Mouse (Mus musculus) A20 (cell line): ENCODE results near the gene Tgfbr3l.
A peak's percentile ranks its signal among the peaks of the same experiment; 100 is the strongest.
"Not testable (repeated sequence)": the region's sequence is repeated elsewhere in the genome, so short reads cannot be mapped to it uniquely, and the experiment has no call there.

Experiments
- DNase-seq: peaks from one replicate; pipeline ENCODE4 v3.0.0-alpha.2; 2011; ENCODE audit warnings: low read depth, low spot score

Tgfbr3l gene

DNA sequence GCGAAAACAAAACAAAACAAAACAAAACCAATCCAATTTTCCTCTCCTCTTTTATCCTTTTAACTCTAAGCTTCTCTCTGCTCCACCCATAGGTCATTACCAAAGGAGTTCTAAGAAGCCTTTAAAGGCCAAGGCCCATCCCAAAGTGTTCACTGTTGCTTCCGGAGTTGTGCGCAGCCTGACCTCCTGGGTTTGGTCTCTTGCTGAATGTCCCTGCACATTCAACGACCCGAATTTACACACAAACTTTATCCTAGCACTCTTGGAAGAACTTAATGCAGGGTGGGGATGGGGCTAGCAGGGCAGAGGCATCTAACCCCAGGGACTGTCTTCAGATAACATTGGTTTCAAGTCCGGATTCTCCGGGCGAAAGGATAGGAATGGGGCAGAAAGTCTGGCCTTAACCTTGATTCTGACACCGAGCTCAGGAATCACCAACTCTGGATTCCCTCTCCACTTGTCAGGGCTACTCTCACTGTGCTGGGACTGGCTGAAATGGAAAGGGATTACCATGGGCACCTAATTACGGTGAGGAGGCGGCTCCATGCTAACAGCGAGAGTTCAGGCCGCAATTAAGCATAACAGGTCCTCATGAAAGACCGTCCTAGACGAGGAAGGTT, 10.1 kb upstream of the Tgfbr3l start:
- peak; percentile 78 for DNase-seq

DNA sequence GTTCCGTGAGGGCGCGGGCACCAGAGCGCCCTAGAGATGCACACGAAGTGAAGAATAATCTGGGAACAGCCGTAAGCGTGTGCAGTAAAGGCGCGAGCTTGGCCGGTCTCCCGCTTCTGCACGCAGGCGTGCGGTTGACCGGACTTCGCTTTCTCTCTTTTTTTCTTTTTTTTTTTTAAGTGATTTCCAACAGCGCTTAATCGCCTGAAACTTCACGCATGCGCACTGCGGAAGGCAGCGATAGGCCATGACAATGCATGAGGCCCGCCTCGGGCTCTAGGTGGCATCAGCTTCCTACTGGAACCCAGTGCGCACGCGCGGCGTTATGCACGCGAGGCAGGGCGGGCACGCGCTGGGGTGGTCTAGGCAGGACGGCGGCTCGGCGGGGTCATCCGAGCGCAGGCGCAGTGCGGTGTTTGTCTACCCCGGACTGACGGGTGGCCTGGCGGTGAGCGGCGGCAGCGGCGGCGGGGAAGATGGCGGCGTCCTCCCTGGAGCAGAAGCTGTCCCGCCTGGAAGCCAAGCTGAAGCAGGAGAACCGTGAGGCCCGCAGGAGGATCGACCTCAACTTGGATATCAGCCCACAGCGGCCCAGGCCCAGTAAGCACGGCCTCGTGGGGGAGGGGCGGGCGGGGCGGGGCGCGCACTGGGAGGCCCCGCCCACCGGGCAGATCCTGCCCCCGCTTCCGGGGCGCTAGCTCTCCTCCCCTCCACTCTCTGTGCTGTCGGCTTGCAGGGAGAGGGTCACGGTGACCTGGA, 9.4 kb upstream of the Tgfbr3l start, which contains the start of the genes Map2k7 and Gm49320:
Map2k7 (plus strand) TSS at position 307 of the 759 bp plus-strand sequence.
Gm49320 (plus strand) TSS at position 432 of the 759 bp plus-strand sequence.
- DNase-seq, result peak; percentile 99

DNA sequence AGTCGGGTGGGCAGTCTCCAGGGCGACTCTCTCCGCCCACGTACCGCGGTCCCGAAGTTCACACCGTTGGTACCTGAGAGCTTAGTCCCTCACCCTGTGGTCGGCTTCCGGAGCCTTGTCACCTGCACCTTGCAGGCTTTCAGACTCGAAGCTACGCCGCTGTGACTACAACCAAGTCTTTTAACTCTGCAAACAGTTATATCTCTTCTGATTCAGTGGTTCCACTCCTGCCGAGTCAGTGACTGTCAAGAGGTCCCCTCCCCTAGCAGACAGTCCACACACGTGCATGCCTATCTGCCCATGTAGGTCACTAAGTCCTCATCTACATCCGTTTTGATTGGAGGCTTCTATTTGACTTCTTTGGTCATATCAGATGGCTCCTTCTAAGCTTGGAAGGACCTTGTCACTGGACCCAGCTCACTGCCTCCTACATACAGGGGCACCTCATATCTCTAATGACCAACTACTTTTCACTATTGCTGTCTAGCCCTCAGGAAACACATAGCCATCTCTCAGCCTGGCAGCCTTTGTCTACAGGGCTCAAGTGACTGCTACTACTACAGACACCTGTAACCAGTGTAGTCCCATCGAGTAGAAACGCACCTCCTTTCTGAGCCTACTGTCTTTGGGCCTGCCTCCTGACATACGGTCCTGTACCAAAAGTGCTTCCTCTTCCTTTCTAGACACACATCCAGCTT, 8.7 kb upstream of the Tgfbr3l start:
- peak; percentile 10 for DNase-seq

DNA sequence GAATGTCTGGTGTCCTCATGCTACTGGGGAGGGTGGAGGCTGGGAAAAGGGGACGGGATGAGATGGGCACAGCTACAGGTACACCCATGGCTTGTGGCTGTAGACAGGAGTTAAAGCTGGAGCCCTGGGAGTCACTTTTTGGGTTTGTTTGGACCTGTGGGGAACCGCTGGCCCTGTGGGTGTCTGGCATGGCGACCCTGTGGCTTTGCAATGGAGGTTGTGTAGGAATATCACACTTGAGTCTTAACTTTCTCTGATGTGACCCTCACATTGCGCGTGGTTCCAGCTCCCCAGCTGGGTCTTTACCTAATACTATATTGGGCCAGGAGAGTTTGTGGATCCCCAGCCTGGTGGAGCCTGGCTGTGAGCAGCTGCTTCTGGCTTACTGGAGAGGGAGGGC, 3.0 kb upstream of the Tgfbr3l start:
- DNase-seq, result no peak

DNA sequence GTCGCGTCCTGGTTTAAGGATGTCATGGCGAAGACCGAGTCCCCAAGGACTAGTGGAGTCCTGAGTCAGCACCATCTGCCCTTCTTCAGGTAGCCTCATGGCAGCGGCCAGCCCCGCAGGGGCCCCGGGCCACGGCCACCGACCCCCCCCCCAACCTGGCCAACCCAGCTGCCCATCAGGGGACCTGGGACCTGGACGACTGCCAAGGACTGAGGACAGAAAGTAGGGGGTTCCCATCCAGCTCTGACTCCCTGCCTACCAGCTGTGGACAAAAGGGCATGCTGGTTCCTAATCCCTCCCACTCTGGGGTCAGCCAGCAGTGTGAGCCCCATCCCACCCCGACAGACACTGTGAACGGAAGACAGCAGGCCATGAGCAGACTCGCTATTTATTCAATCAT, 2.3 kb upstream of the Tgfbr3l start:
- DNase-seq, result no peak

DNA sequence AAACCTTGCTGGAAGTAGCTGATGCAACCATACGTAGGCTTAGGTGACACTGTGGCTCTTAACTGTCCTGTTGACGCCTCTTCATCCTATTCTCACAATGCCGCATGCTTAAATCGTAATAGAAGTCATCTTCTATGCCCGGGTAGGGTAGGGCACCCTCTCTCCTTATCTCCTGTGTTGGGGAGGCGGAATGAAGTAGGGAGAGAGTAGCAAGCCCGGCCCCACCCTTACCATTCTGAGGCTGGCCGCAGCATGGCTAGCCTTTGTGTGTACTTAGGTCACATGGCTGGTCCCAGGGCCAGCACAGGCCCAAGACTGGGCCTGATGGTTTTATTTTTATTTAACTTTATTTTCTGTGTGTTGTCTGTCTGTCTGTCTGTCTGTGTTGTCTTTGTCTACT, 773 bp upstream of the Tgfbr3l start:
- DNase-seq, result no peak

DNA sequence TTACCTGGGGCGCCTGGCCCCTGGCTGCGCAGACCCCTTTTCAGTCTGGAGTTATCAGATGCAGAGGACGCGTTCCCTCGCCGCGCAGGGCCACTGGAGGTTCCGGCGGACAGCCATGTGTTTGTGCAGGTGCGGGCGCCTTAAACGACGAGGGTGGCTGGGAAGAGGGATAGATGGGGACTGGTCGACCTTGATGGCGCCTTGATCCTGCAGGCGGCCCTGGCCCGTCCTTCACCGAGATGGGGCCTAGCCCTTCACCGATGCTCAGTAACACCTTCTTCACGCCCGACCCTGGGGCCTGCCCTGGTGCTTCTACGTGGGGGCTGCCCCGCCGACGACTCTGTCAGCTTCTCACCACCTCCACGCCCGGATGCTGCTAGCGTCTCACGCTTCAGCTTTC, 1.2 kb downstream of the Tgfbr3l start:
- no peak for DNase-seq

DNA sequence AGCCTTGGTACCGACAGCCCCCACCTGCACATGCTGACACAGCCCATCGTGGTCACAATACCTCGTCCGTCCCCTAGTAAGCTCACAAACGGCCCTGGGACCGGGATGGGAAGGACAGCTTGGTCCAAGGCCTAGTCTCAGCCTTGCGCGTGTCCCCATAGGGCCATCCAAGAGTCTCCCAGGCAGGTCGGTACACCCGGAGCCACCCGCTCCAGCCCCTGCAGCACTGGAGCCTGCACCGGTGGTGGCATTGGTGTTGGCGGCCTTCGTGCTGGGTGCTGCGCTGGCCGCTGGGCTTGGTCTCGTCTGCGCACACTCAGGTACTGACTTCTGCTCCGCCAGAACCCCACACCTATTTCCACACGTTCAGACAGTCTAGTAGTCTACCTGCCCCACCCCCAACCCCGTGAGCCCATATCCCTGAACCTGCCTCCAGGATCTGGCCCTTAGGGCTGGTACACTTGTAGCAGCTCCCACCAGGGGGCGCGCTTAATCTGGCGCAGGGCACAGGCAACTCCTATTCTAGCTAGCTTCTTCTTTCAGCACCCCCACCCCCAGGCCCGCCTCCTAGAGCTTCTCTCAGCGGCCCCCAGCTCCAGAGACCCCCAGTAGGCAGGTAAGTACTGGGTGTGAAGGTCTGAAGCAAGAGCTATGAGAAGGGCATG, 2.4 kb downstream of the Tgfbr3l start:
- DNase-seq, result peak; percentile 77

DNA sequence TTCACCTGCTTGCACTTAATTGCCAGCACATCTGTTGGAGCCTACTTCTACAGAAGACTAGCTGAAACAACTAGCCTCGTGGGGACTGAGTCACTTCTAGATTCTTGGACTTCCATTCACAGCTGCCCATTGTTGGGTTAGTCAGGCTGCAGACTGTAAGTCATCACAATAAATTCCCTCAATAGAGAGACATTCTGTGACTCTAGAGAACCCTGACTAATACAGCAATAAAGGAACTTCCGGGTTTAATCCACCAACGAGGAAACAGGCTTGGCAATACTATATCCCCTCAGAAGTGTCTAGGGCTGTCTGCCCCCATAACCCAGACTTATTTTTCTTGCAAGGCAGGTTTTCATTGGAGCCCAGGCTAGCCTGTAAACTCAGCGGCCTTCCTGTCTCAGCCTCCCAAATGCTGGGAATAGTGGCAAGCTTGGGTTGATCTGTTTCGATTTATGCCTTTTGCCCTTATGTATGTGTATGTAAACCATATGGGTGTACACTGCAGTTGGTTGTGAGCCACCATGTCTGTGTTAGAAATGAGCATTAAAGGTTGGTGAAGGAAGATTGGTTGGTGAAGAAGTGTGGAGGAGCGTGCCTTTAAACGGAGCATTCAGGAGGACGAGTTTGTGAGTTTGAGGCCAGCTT, 4.2 kb downstream of the Tgfbr3l start:
- DNase-seq, result no peak

DNA sequence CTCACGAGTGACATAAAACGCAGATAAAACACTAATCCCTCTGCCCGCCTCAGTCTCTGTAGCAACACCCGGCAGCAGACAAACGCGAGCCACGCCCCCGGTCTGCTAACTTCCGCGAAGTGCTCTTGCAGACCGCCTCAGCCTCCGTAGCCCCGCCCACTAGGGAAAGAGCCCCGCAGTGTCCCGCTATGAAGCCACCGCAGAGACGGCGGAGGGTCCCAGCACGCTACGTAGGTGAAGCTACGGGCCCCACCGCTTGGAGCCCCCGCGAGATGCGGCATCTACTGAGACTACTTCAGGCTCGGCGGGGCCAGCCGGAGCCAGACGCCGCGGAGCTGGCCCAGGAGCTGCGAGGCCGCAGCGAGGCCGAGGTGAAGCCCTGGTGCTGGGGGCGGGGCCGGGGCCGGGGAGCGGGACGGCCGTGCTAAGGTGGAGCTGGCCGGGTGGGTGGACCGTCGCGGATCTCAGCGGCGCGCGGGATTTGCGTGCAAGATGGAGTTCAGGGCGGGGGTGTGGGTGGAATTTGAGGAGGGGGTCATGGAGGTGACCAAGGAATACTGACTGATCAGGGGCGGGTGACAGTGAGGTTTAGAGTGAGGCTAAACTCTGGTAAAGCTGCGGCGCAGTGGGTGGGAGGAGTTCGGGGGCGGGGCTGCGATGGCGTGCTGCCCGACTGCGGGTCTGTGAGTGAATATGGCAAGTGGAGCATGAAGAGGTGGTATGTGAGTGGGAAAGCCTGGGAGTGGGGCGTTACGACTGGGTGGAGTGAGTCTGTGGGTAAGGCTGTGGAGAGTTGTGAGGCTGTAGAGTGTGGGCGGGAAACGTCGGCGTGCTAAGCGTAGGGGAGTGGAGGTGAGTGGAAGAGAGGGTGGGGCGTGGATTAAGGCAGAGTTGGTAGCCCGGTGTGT, 5.2 kb downstream of the Tgfbr3l start, which contains the start of gene Snapc2:
Snapc2 (plus strand) TSS at position 147 of the 908 bp plus-strand sequence.
- DNase-seq, result peak; percentile 97

DNA sequence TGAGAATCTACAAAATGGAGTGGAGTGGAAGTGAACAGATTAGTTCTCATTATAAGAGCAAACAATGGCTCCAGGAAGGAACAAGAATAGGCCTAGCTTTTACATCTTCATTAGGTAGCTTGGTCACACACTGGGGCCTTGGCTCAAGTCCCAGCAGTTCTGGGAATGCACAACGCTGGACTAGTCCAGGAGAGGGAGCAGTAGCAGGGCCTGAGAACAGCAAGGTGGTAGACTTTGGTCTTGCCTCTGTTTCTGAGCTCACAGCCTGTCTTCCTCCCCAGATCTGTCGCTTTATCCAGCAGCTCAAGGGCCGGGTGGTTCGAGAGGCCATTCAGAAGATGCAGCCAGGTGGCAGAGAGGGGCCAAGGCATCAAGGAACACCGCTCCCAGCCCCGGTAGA, 6.0 kb downstream of the Tgfbr3l start:
- peak; percentile 31 for DNase-seq

DNA sequence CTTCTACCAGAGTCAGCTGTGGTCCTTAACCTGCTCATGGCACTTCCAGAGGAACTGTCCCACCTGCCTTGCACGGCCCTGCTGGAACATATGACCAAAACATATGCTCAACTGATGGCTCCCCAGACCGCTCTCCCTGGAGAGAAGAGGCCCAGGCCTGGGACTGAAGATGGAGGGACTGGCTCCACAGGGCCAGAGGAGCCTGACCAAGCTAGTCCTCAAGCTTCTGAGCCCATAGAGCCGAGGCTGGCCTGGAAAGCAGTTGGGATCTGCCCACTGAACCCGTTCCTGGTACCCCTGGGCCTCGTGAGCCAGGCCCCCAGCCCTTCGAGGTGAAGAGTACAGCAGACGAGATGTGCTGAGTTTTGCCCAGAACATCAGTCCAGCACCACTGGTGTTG, 7.5 kb downstream of the Tgfbr3l start:
- DNase-seq, result not testable (repeated sequence)

DNA sequence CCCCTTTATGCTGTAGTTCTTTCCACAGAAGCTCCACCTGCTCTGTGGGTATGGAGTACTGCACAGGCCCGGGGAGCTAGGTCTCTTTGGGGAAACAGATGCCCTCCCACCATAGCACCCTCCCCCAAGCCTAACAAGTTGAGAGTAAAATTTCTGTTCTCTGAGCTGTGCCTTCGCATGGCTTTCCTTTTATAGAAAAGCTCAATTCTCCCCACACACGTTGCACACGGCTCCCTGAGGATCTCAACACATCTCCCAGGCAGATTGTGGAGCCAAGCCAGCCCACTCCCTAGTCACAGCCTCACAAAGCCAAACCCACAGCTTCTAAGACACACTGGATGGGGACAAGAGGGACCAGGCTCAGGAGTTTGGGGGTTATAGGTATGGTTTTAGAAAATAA, 8.9 kb downstream of the Tgfbr3l start:
- no peak for DNase-seq

DNA sequence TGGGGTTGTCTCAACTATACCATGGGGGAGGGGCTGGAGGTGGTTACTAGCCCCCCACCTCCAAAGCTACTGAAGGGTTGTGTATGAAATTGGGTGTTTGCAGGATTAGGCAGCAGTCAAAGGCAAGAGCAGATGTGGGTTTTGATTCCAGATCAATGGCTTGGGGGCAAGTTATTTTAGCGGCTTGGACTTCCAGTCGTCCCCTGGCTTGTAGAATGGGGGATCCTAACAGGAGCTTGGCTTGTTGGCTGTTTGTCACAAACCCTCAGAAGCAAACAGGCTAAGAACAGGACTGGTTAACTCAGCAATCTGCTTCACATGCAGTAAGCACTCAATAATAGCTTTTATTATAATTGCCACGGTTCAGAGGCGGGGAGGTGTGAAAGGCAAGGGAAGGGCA, 9.3 kb downstream of the Tgfbr3l start:
- DNase-seq, result no peak

DNA sequence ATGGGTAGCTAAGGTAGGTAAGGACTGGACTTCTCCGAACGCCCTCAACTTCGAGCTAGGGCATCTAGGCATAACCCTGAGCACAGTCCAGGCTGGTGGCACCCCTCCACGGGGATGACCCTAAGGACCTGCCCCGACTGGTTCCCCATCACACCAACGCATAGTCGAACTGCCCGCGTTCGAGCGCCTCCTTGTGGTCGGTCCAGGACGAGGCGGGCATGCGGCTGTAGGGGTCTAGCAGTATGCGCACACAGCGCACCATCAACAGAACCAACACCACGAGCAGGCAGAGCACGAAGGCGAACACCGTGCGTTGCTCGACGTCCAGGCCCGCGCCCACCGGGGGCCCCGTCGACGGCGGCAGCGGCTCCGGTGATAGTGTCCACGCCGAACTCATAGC, 10.2 kb downstream of the Tgfbr3l start:
- peak; percentile 67 for DNase-seq

DNA sequence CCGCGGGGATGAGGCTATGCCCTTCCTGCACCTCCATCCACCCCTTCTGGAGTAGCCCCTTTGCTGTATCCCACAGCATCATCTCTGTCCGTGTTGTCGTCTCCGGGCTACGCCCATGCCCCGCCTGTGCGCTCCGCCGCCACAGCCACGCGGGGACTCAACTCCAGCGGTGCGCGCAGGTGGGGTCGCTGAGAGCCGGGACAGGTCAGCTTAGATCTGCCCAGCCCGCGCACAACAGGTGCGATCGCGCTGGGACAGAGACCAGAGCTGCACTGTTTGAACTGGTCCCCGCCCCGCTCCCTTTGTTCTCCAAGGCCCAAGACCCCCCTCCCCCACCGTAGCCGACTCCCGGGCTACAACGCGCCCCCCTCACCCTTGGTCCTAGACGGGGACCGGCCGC, 10.7 kb downstream of the Tgfbr3l start:
- peak; percentile 36 for DNase-seq

DNA sequence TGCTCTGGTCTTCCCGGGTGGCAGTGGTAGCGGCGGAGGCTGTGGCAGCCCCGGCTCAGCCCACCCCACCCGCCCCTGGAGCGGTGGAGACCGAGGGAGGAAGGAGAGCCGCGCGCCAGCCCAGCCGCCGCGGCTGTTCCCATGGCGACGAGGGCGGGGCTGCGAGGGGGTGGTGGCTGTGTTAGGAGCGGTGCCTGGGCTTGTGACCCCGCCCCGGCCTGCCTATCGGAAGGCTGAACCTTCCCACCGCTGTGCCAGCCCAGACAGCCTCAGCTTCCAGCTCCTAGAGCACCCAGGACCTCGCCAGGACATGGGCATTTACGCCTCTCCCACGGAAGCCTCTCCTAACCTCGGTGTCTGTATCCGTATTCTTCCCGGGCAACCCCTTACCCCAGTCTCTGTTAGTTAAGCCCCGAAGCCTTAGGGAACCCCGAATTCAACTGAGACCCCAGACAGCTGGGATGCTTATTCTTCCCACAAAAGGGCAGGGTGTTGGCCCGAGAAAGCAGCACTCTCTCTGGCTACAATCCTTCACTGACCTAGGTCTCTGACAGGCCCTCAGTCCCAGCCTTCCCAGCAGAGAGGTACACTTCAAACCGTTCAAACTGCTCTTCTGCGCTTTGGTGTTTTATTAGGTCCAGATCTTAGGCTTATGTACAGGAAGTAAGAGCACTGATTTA, 11.3 kb downstream of the Tgfbr3l start, which contains the start of gene Ctxn1:
Ctxn1 (minus strand) TSS at position 150 of the 680 bp plus-strand sequence.
- DNase-seq, result peak; percentile 73

DNA sequence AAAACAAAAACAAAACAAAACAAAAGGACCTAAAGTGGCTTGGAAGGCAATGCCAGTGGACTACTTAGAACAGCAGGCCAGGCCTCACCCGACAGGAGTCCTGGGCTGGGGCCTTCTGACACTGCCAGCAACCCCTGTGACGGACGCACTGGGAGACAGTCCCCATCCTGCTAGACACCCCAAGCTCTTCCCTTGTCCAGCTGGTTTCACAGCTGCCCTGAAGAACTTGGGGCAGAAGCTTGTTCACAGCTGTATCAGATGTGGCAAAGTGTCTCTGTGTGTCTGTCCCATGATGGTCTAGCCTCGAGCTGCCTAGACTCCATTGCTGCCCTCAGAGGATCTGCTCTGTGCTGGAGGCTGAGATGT, 11.8 kb downstream of the Tgfbr3l start:
- no peak for DNase-seq

DNA sequence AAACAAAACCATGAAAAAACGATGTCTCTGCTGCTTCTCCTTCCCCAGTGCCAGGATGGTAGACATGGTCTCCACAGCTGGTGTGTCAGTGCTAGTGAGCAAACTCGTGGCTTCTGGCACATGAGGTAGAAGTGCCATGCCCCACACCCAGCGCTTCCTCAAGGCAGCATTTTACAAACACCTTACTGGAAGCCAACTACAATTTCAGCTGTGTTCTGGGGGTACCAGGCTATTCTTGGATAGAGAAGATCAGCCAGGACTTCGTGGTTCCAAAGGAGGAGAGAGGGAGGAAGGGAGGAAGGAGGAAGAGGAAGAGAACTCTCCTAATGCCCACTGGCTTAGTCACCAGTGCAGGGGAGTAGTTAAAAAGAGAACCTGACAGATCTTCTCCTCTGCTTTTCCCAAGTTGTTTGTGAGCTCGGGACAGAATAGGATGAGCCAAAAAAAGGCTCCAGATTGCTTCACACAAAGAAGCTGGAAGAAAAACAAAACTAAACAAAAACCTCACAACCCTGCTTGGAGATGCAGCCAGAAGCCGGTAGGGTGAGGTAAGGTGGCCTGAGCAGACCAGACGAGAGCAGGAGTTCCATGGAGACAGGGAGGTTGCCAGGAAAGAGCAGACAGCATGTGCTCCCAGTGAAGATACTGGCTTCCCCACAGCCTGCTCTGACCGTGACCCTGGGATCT, 15.2 kb downstream of the Tgfbr3l start:
- DNase-seq, result no peak
